Mouse (Mus musculus) heart, embryonic 14.5 days (tissue): ENCODE measurements around the gene Gmppa. TPM values are rescaled to one million over a fixed set of nuclear protein-coding genes. Genes with fewer than 3 reads are reported as not detected.

ENCODE experiments used
- ATAC-seq: fragments of 200-750 bp; cut with Nextera tagmentation; 2 replicates; pipeline ENCODE4 v1.8.0; 2017; ENCODE audit warnings: low read depth, moderate TSS enrichment; ENCODE audit not compliant: insufficient number of reproducible peaks, insufficient read depth, low FRiP score
- H3K27ac ChIP-seq, 2 experiments: fragments of 200-500 bp in 1 of 2; fragments of 300-500 bp in 1 of 2; sonication (generic) in 1 of 2; replicated peaks in 1 of 2; 2 replicates each; pipeline ENCODE4 v1.5.1; 2012 to 2014; ENCODE audit warnings: low read depth in 2 of 2, low read length in 2 of 2, control low read depth in 1 of 2, mild to moderate bottlenecking in 1 of 2, mixed read lengths in 1 of 2; ENCODE audit not compliant: control insufficient read depth in 1 of 2, insufficient read depth in 1 of 2
- H3K27me3 ChIP-seq: fragments of 300-500 bp; sonication (generic); 2 replicates; pipeline ENCODE4 v1.6.1; 2014; ENCODE audit warnings: mild to moderate bottlenecking, low read length, control low read depth; ENCODE audit not compliant: control insufficient read depth, insufficient read depth
- H3K36me3 ChIP-seq: fragments of 300-500 bp; sonication (generic); 2 replicates; pipeline ENCODE4 v1.6.1; 2014; ENCODE audit warnings: mild to moderate bottlenecking, control low read depth, low read length, mixed read lengths; ENCODE audit not compliant: control insufficient read depth, insufficient read depth
- H3K4me1 ChIP-seq, 2 experiments: fragments of 200-500 bp in 1 of 2; fragments of 300-500 bp in 1 of 2; sonication (generic) in 1 of 2; 2 replicates each; pipeline ENCODE4 v1.6.1; 2012 to 2014; ENCODE audit warnings: low read length in 2 of 2, control low read depth in 1 of 2, mixed read lengths in 1 of 2; ENCODE audit not compliant: control insufficient read depth in 2 of 2, insufficient read depth in 2 of 2
- H3K4me2 ChIP-seq: fragments of 300-500 bp; sonication (generic); 2 replicates; pipeline ENCODE4 v1.6.1; 2014; ENCODE audit warnings: mild to moderate bottlenecking, low read length
- H3K4me3 ChIP-seq, 2 experiments: fragments of 200-500 bp in 1 of 2; fragments of 300-500 bp in 1 of 2; sonication (generic) in 1 of 2; 2 replicates each; pipeline ENCODE4 v1.5.1; 2012 to 2014; ENCODE audit warnings: low read length in 2 of 2, mild to moderate bottlenecking in 2 of 2, control low read depth in 1 of 2, low read depth in 1 of 2, moderate library complexity in 1 of 2; ENCODE audit not compliant: control insufficient read depth in 1 of 2, insufficient read depth in 1 of 2
- H3K9ac ChIP-seq: fragments of 300-500 bp; sonication (generic); 2 replicates; pipeline ENCODE4 v1.6.1; 2014; ENCODE audit warnings: mild to moderate bottlenecking, low read length
- H3K9me3 ChIP-seq: fragments of 300-500 bp; sonication (generic); 2 replicates; pipeline ENCODE4 v1.6.1; 2016; ENCODE audit warnings: low read length, control low read depth; ENCODE audit not compliant: control insufficient read depth
- WGBS: fragments of 180-500 bp; shearing (Covaris S2); extraction: QIAGEN DNeasy Blood & Tissue Kit; methylation state at CpG from one replicate; pipeline ENCODE4 v1.1.7; 2014; 5-methylcytosine and 5-hydroxymethylcytosine counted together
- polyA plus RNA-seq: library from polyadenylated mRNA; unstranded; fragments of >200 nt; fragmentation: Nextera tagmentation; extraction: Ambion mirVana; gene quantifications from 2 replicates; pipeline ENCODE4 v1.2.1, GENCODE M21; 2014

Gmppa gene
- 53.3 and 71.9 TPM in 2 replicates for polyA plus RNA-seq

- Histone ChIP-seq H3K9ac (peak within 1 kb of the TSS; percentile 90), H3K27ac (peak within 1 kb of the TSS; percentile 34 to 77; a peak in 3 of 4 replicates), H3K4me2 (peak within 1 kb of the TSS; percentile 84), H3K9me3 (no peaks in the 10 kb centered on the region), H3K27me3 (no peaks in the 10 kb centered on the region), H3K4me3 (peak within 1 kb of the TSS; percentile 54 to 73), H3K36me3 (peaks cover 36% of the 10 kb centered on the region), H3K4me1 (peaks cover 9 to 10% of the 10 kb centered on the region in 2 experiments)
- peak; percentile 64; the same call in 1 of the 2 replicates for ATAC-seq
- 6% methylated on average over 28 of the region's 28 CpGs for WGBS
Observed at GRCm38 (mm10) chr1:75435475-75436328, at the start of gene Gmppa. Gmppa (plus strand) TSS chr1:75435930.

DNA sequence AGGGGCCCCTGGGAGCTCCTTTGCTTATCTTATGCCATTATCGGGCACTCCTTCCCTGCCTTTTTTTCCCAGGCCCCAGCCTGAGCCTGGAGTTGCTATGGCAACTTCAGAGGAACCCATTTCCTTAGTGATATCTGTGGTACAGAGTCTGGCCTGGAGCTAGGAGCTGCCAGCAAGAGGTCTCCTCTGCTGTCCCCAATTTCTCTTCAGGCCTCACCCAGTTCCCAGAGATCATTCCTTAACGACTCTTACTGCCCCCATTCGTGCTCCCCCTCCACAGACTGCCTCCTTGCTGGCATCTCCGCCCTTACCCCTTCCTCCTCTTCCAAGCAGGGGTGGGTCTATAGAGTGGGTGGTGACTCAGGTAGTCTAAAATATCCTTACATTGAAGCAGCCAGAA lies 49.6 kb upstream of the Gmppa start:
- Histone ChIP-seq H3K4me1 (peaks cover 43 to 69% of the 10 kb centered on the region in 2 experiments), H3K9ac (no peak overlapping the region; the same call in 1 of the 2 replicates), H3K4me2 (no peak overlapping the region)

GRCm38 (mm10) chr1:75387469-75387928 lies 48.2 kb upstream of the Gmppa start:
- Histone ChIP-seq H3K36me3 (peaks cover 51% of the 10 kb centered on the region), H3K9ac (peak overlapping the region; percentile 55), H3K4me3 (no peak overlapping the region), H3K27me3 (peaks cover 22% of the 10 kb centered on the region), H3K4me2 (peak overlapping the region; percentile 47), H3K4me1 (peaks cover 42 to 73% of the 10 kb centered on the region in 2 experiments), H3K27ac (peak overlapping the region in 1 of 2 experiments; percentile 24; a peak in 1 of 4 replicates), H3K9me3 (no peaks in the 10 kb centered on the region)
- WGBS = 33% methylated on average over 7 of the region's 7 CpGs
- no peak for ATAC-seq

More for the DNA sequence above, 49.6 kb upstream of the Gmppa start:
- H3K36me3 ChIP-seq = peaks cover 38% of the 10 kb centered on the region
- no peak overlapping the region for H3K4me3 ChIP-seq
- H3K27me3 ChIP-seq = peaks cover 22% of the 10 kb centered on the region
- no peak for ATAC-seq
- WGBS = 26% methylated on average over 4 of the region's 4 CpGs
- H3K27ac ChIP-seq = no peak overlapping the region
- H3K9me3 ChIP-seq = no peaks in the 10 kb centered on the region

- H3K27ac ChIP-seq = no peak overlapping the region; a peak in 1 of 4 replicates
- 18% methylated on average over 94 of the region's 94 CpGs for WGBS
- peak overlapping the region; percentile 55 for H3K9ac ChIP-seq
- H3K27me3 ChIP-seq = peaks cover 22% of the 10 kb centered on the region
- peaks cover 43 to 74% of the 10 kb centered on the region in 2 experiments for H3K4me1 ChIP-seq
- 0 out of 2 replicates have a peak, but pooled peaks have one; percentile 1 for ATAC-seq
- peaks cover 52% of the 10 kb centered on the region for H3K36me3 ChIP-seq
- H3K9me3 ChIP-seq = no peaks in the 10 kb centered on the region
- H3K4me2 ChIP-seq = peak overlapping the region; percentile 47
- peak overlapping the region in 1 of 2 experiments; percentile 12; a peak in 2 of 4 replicates for H3K4me3 ChIP-seq
Observed at GRCm38 (mm10) chr1:75387929-75388897, 47.5 kb upstream of the Gmppa start.

DNA sequence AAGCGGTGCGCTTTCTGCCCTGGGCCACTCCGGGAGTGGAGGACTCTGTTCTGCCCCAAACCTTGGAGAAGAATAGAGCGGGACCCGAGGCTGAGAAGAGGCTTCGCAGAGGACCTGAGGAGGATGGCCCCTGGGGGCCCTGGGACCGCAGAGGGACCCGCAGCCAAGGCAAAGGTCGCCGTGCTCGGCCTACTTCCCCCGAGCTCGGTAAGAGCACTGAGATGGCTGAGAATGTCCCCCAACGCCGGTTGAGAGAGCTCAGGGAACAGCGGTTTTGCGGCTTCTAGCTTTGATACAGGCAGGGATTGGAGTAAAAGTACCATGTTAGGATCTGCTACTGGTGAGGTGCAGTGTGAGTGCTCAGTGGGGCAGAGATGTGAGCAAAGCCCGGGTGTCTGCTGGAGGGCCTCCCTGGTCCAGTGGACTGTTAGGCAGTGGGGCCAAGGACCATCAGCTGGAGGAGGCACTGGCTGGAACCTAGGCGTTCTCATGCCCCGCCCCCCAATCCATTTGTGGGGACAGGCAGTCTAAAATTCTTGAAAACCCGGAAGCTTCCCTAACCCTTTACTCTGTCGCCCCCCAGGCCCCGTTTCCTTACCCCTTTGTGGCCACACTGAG lies 46.7 kb upstream of the Gmppa start:
- Histone ChIP-seq H3K27me3 (peaks cover 22% of the 10 kb centered on the region), H3K4me3 (no peak overlapping the region), H3K9me3 (no peaks in the 10 kb centered on the region), H3K4me2 (peak overlapping the region; percentile 47; the same call in 1 of the 2 replicates), H3K4me1 (peaks cover 49 to 79% of the 10 kb centered on the region in 2 experiments), H3K36me3 (peaks cover 52% of the 10 kb centered on the region), H3K27ac (no peak overlapping the region), H3K9ac (peak overlapping the region; percentile 55)
- WGBS = 44% methylated on average over 23 of the region's 23 CpGs
- ATAC-seq = no peak

DNA sequence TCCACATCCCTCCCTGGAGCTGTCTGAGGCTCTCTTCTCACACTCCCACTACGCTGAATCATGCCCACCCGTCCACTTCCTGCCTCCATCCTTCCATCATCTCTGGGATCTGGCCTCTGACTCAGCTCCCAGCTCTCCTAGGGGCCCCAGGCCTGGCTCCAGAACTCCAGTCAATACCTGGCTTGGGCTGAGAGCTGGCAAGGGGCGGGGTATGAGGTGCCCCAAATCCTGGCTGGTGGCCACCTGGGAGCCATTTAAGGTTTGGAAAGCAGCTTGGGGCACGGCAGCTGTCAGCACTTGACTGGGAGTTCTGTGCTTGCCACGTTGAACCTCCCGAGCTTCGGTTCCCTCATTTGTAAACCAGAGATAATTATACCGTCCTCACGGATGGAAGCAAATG lies 42.6 kb upstream of the Gmppa start:
- Histone ChIP-seq H3K27ac (peak overlapping the region; percentile 93 to 99), H3K9ac (peak overlapping the region; percentile 68), H3K9me3 (no peaks in the 10 kb centered on the region), H3K27me3 (peaks cover 7% of the 10 kb centered on the region), H3K4me2 (peak overlapping the region; percentile 48), H3K36me3 (peaks cover 72% of the 10 kb centered on the region), H3K4me3 (no peak overlapping the region), H3K4me1 (peaks cover 25 to 50% of the 10 kb centered on the region in 2 experiments)
- peak; percentile 74 for ATAC-seq
- 13% methylated on average over 9 of the region's 9 CpGs for WGBS
